Mouse (Mus musculus): ENCODE measurements around the gene Ccdc47.

- no peak for TF ChIP-seq CTCF (IDR thresholded peaks at IDR 0.05; ENCODE audit: low read depth)
- no peak for TF ChIP-seq EP300 (IDR thresholded peaks at IDR 0.05; ENCODE audit: low read depth)
Measured at GRCm38 (mm10) chr11:106160841-106161721, 55.1 kb downstream of the Ccdc47 start, which contains the start of the genes Gm10840 and Limd2.

All from heart, postnatal 0 days (tissue).